In the genomic region with DNA sequence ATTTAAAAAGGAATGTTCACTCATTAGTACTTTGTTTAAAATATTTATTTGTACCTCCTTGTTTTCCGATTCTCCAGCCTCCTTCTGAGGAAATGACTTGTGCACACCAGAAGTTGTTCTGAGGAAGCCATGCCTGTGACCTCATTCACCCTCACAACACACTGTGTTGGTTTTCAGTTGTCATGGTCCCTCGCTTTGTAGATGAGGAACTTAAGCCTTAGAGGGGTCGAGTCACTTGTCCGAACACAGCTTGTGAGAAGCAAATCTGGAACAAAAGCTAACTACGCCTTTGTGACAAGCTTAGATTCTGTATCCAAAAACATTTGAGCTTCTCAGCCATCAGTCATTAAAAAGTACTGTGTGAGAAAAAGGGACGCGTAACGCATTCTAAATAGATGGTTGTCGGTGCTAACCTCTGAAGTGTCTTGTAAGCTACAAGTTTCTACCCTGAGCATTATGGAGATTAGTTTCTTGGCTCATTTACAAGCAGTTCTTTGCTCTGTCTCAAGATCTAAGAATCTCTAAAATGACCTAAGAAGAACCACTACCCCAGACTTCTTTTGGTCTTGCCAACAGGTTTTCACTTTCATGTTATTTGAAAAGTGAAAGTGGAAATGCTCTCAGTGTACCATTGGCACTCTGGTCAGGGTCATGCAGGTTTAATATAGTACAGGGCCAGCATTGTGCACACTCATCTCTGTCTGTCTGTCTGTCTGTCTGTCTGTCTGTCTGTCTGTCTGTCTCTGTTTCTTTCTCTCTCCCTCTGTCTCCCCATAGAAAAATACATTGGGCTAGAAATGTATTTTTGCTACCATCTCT, we compare ENCODE assay signal across 18 mouse cellular contexts. TPM values are rescaled to one million over a fixed set of nuclear protein-coding genes. Genes with fewer than 3 reads are reported as not detected.
DNase-seq lines count a peak whose midpoint lies in the region; ATAC-seq and TF ChIP-seq lines count a peak whose summit lies in the region.
"Had no signal": no experiment of that assay in that cellular context is flagged by ENCODE, and none has a peak within 500 bp of the region (broad histone marks: within the 10 kb centered on the region; RNA-seq: fewer than 3 reads in every experiment).

No protein-coding gene starts in this region.

- no peak for ATAC-seq in liver, embryonic 12.5 days
- peak; percentile 78 for ATAC-seq in inflammation-experienced regulatory T-cells, adult 6 months
- ATAC-seq: intestine, embryonic 15.5 days had no signal

- H3K36me3 ChIP-seq in liver, adult 2 months (ENCODE audit: control insufficient read depth, insufficient read depth, low read length): no peaks in the 10 kb centered on the region
- H3K36me3 ChIP-seq in liver, embryonic 12.5 days: no peaks in the 10 kb centered on the region
- no peaks in the 10 kb centered on the region for H3K36me3 ChIP-seq in myocyte (ENCODE audit: control insufficient read depth, insufficient read depth)
- H3K36me3 ChIP-seq: embryonic facial prominence, embryonic 12.5 days; forebrain, embryonic 10.5 days; intestine, embryonic 15.5 days; limb, embryonic 10.5 days had no signal

- TF ChIP-seq CTCF in liver, adult 2 months (IDR thresholded peaks at IDR 0.05; ENCODE audit: low read depth, low read length): no peak

- no peak for TF ChIP-seq POLR2A in liver, adult 2 months (IDR thresholded peaks at IDR 0.05; ENCODE audit: extremely low read depth, insufficient read depth, low read length)
- TF ChIP-seq POLR2A in myocyte (IDR thresholded peaks at IDR 0.05; ENCODE audit: insufficient read length, low read depth): no peak

- H3K4me3 ChIP-seq in liver, adult 2 months (ENCODE audit: insufficient read depth, low read depth, low read length): no peak overlapping the region
- H3K4me3 ChIP-seq in liver, embryonic 12.5 days: no peak overlapping the region
- H3K4me3 ChIP-seq in myocyte: no peak overlapping the region
- H3K4me3 ChIP-seq: embryonic facial prominence, embryonic 12.5 days; forebrain, embryonic 10.5 days; intestine, embryonic 15.5 days; limb, embryonic 10.5 days had no signal

- no peak overlapping the region for H3K27ac ChIP-seq in liver, adult 2 months (replicated peaks; ENCODE audit: insufficient read depth, low read depth, low read length)
- H3K27ac ChIP-seq in liver, embryonic 12.5 days: no peak overlapping the region
- H3K27ac ChIP-seq: embryonic facial prominence, embryonic 12.5 days; forebrain, embryonic 10.5 days; intestine, embryonic 15.5 days; limb, embryonic 10.5 days had no signal

- H3K9me3 ChIP-seq in liver, embryonic 12.5 days (replicated peaks): no peaks in the 10 kb centered on the region
- H3K9me3 ChIP-seq: embryonic facial prominence, embryonic 12.5 days; forebrain, embryonic 10.5 days; intestine, embryonic 15.5 days; limb, embryonic 10.5 days had no signal

- H3K4me1 ChIP-seq in liver, adult 2 months (ENCODE audit: control insufficient read depth, insufficient read depth, low read length): no peaks in the 10 kb centered on the region
- no peaks in the 10 kb centered on the region for H3K4me1 ChIP-seq in liver, embryonic 12.5 days
- H3K4me1 ChIP-seq: embryonic facial prominence, embryonic 12.5 days; intestine, embryonic 15.5 days had no signal

- H3K9ac ChIP-seq in liver, adult 2 months (ENCODE audit: low read depth, low read length): no peak overlapping the region
- no peak overlapping the region for H3K9ac ChIP-seq in liver, embryonic 12.5 days
- H3K9ac ChIP-seq: embryonic facial prominence, embryonic 12.5 days; intestine, embryonic 15.5 days; lung, embryonic 14.5 days had no signal

- H3K4me2 ChIP-seq in liver, embryonic 12.5 days: no peak overlapping the region
- peak overlapping the region; percentile 41 for H3K4me2 ChIP-seq in myocyte (ENCODE audit: low read depth)
- H3K4me2 ChIP-seq: embryonic facial prominence, embryonic 12.5 days; intestine, embryonic 15.5 days; lung, embryonic 14.5 days had no signal

- peak; percentile 21 for DNase-seq in liver, adult 2 months (ENCODE audit: extremely low read depth, low read depth, low spot score)
- peak; percentile 40 for DNase-seq in T-cell, adult 2 months (ENCODE audit: low spot score)
- no peak for DNase-seq in frontal cortex, adult 2 months (ENCODE audit: extremely low spot score in 1 of 2, low spot score in 1 of 2)
- DNase-seq in Muller cell, postnatal 12 days (ENCODE audit: inconsistent ontology term): no peak
- DNase-seq in kidney, adult 11 months: no peak
- DNase-seq: adrenal gland, postnatal 36 days; cerebellum, adult 11-12 months; gastrocnemius, postnatal 10 days; kidney, postnatal 14 days; lung, embryonic 14.5 days; right cerebral cortex, postnatal 25 days had no signal

- no peak overlapping the region for H3ac ChIP-seq in myocyte (ENCODE audit: control insufficient read depth, insufficient read length)

- no peaks in the 10 kb centered on the region for H3K79me2 ChIP-seq in liver, adult 2 months (ENCODE audit: control insufficient read depth, insufficient read depth, low read length)
- H3K79me2 ChIP-seq in myocyte (ENCODE audit: control insufficient read depth, insufficient read depth): no peaks in the 10 kb centered on the region

- WGBS in liver, adult 2 months: 80% methylated on average over 9 of the region's 9 CpGs
- WGBS in liver, embryonic 12.5 days (ENCODE audit: insufficient replicate concordance): 64% methylated on average over 9 of the region's 9 CpGs

- H3K27me3 ChIP-seq in liver, adult 2 months (ENCODE audit: control insufficient read depth, insufficient read depth, low read length): no peaks in the 10 kb centered on the region; the same call in 1 of the 2 replicates
- H3K27me3 ChIP-seq in liver, embryonic 12.5 days (replicated peaks): no peaks in the 10 kb centered on the region
- peaks cover 26% of the 10 kb centered on the region for H3K27me3 ChIP-seq in myocyte (ENCODE audit: control insufficient read depth, insufficient read depth, insufficient read length)
- H3K27me3 ChIP-seq: embryonic facial prominence, embryonic 12.5 days; intestine, embryonic 15.5 days had no signal

TF ChIP-seq in myocyte, 11 proteins besides CTCF, POLR2A, EP300 and RAD21:
- no peak for TF ChIP-seq MYOG (IDR thresholded peaks at IDR 0.05; ENCODE audit: control insufficient read depth in 1 of 3, insufficient read depth in 1 of 3, insufficient read length in 2 of 3, low read depth in 2 of 3)
- TF ChIP-seq MYOD1 (IDR thresholded peaks at IDR 0.05; ENCODE audit: control insufficient read depth in 1 of 3, insufficient read length in 2 of 3, low read depth in 2 of 3): no peak
- no peak for TF ChIP-seq MAX (IDR thresholded peaks at IDR 0.05; ENCODE audit: low read depth)
- no peak for TF ChIP-seq TCF12 (IDR thresholded peaks at IDR 0.05; ENCODE audit: insufficient read depth, poor library complexity, severe bottlenecking)
- TF ChIP-seq POLR2AphosphoS2 (IDR thresholded peaks at IDR 0.05; ENCODE audit: insufficient read length, low read depth): no peak
- TF ChIP-seq USF1 (IDR thresholded peaks at IDR 0.05; ENCODE audit: low read depth): no peak
- no peak for TF ChIP-seq REST (IDR thresholded peaks at IDR 0.05; ENCODE audit: insufficient read depth, insufficient read length)
- TF ChIP-seq SRF (IDR thresholded peaks at IDR 0.05; ENCODE audit: control insufficient read depth, insufficient read length, low read depth): no peak
- TF ChIP-seq E2F4 (IDR thresholded peaks at IDR 0.05; ENCODE audit: insufficient read depth): no peak
- no peak for TF ChIP-seq CEBPB (IDR thresholded peaks at IDR 0.05; ENCODE audit: insufficient read depth, poor library complexity, severe bottlenecking)
- no peak for TF ChIP-seq TCF3 (IDR thresholded peaks at IDR 0.05; ENCODE audit: insufficient read length, low read depth)

RNA-seq across cellular contexts. Expression of a gene that starts 9.7 kb away (rescaled TPM):
- total RNA-seq in liver, adult 2 months (2014; rRNA removed): 1.3 and 1.5 TPM in 2 replicates
- polyA plus RNA-seq in liver, adult 2 months (2012; rRNA removed): 0.36 and 0.93 TPM in 2 replicates
- polyA plus RNA-seq in liver, embryonic 12.5 days (2016; fragmentation: Nextera tagmentation; extraction: Ambion mirVana): 0.20 and 0.37 TPM in 2 replicates
- polyA plus RNA-seq in inflammation-experienced regulatory T-cells, adult 6 months (2017; shearing (Covaris generic)): 10 to 100 TPM; 48.9 to 73.3 (median 64.2) TPM
- polyA plus RNA-seq in myocyte (2012; fragmentation: generic; extraction: Trizol): not detected
- 191 and 194 TPM in 2 replicates for polyA plus RNA-seq in frontal cortex, adult 2 months (2012; rRNA removed)

Comparison
In these comparisons a context has a peak if more than half of its experiments do, and no peak if none do; other contexts are left out.
1. DNase-seq: peak in liver, adult 2 months (single experiment) and T-cell, adult 2 months (single experiment); none in frontal cortex, adult 2 months (0 of 2), Muller cell, postnatal 12 days (single experiment) and kidney, adult 11 months (single experiment).
2. RNA of a gene that starts 9.7 kb away (polyA plus RNA-seq): 191 to 194 TPM in frontal cortex, adult 2 months and 48.9 to 73.3 TPM in inflammation-experienced regulatory T-cells, adult 6 months; 0.36 to 0.93 TPM in liver, adult 2 months, 0.20 to 0.37 TPM in liver, embryonic 12.5 days and not detected in myocyte (single experiment); every median in the first group is over 10 times any median in the second.